Mouse (Mus musculus): ENCODE measurements around the gene Psmb10. TPM values are rescaled to one million over a fixed set of nuclear protein-coding genes. Genes with fewer than 3 reads are reported as not detected.
"Not testable (repeated sequence)": the region's sequence is repeated elsewhere in the genome, so short reads cannot be mapped to it uniquely, and the experiment has no call there.

The Psmb10 gene
- total RNA-seq (2021), result 10 to 100 TPM; 70.2 to 82.5 TPM
- long read RNA-seq, transcript Psmb10-201 (8 exons, 1,311 nt), result major isoform, 33 of 78 reads
- long read RNA-seq, transcript Psmb10-207 (3 exons, 646 nt), result minor isoform, 5 of 78 reads
- long read RNA-seq, transcript Psmb10-205 (4 exons, 554 nt), result minor isoform, 9 of 78 reads
- long read RNA-seq, partial matches to known transcripts, result 26 of 78 reads
- long read RNA-seq, other reads (novel, unspliced or antisense), result 4 of 78 reads

DNA sequence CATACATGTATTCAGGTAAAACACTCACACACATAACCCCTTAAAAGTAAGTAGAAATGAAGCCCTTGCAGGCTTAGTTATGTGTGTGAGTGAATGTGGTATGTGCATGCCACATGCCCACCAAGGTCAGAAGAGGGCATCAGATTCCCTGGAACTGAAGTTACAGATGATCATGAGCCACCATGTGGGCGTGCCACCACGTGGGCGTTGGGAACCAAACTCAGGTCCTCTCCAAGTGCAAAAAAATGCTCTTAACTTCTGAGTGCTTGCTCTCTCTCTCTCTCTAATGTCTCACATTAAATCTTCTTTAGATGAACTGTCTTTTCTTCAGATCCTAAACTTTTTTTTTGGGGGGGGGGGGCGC lies at the start of gene Psmb10:
Gene Psmb10, minus strand, starts transcription at position 139 of the 364 bp plus-strand sequence.
- no peak for DNase-seq (ENCODE audit: low spot score in 2 of 2)

DNA sequence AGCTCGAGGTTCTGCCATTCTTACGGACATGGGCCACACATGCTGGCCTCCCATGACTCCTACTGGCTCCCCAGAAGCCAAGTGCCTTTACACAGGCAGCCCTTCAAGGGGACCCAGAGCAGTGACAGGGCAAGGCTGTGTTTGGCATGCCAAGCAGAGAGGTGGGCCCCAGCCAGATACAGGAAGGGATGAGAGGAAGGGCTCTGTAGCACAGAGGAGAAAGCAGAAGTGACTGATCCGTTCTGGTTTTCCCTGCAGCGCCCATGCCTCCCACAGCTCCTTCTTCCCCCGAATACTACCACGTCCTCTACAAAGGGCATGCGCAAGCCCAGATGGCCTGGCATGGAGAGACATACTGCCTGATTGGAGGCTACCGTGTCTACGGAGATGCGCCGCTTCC lies 45.2 kb upstream of the Psmb10 start:
- DNase-seq (ENCODE audit: low spot score in 2 of 2), result not testable (repeated sequence)

DNA sequence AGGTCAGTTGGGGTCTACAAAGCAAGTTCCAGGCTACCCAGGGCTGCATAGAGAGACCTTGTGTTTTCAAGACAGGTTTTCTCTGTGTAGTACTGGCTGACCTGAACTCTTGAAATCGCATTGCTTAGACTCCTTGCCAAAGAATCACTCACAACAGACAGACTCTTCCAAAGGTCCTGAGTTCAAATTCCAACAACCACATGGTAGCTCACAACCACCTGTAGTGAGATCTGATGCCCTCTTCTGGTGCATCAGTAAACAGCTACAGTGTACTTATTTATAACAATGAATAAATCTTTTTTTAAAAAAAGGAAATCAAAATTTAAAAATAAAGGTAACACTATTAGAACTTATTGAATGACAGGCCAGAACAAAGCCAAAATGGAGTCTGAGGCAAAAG lies 42.9 kb upstream of the Psmb10 start:
- DNase-seq (ENCODE audit: low spot score in 2 of 2), result no peak

DNA sequence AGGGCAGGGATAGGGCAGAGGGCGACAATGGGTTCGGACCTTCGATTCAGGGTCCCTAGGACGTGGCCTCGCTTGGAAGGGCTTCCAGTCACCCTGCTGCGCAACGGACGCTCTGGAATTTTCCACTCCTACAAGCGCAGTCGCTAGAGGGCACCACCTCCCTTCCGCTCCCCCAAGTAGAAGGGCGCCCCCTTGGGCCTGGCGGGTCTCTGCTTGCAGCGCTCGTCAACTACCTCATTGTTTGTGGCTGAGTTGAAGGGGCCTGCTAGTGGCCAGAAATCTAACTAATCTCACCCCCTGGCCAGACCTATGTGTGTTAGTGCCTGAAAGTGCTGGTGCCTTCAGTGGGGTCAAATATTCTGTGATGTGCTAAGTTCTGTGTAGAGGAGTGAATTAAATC lies 41.1 kb upstream of the Psmb10 start, which contains the start of gene Dpep3:
Gene Dpep3, minus strand, starts transcription at position 105 of the 400 bp plus-strand sequence.
- DNase-seq (ENCODE audit: low spot score in 2 of 2), result no peak

DNA sequence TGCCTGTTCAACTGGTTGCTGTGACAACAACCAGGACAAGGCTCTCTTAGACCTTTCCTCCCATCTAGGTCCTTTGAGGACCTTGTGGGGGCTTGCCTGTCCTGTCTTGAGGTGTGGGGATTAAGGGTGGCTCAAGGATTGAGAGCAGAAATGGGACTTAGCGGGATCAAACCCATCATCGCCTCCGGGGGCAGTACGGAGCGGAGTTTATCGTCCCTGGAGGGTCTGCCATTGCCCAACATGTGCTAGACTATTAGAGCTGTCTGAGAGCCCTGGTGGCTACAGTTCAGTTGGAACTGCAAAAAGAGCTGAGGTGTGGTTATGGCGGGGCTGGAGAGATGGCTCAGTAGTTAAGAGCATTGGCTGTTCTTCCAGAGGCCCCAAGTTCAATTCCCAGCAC lies 37.1 kb upstream of the Psmb10 start:
- DNase-seq (ENCODE audit: low spot score in 2 of 2), result no peak

DNA sequence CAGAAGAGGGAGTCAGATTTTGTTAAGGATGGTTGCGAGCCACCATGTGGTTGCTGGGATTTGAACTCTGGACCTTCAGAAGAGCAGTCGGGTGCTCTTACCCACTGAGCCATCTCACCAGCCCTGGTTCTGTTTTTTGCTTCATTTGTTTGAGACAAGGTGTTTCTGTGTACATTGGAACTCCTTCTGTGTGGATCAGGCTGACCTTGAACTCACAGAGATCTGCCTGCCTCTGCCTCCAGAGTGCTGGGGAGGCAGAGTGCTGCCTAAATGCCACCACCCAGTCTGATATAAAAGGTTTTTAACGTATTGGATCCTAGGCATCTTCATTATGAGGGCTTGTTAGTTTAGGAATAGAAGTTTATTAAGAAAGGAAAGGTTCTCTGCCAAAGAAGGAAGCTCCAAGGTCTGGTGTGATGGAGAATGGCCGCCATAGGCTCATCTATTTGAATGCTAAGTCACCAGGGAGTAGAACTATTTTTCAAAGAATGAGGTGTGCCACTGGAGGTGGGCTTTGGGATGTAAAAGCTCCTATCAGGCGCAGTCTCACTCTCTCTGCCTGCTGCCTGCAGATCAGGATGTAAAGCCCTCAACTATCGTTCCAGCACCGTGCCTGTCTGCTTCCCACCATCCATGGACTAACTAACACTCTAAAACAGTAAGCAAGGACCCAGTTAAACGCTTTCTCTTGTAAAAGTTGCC lies 32.9 kb upstream of the Psmb10 start:
- no peak for DNase-seq (ENCODE audit: low spot score in 2 of 2)

DNA sequence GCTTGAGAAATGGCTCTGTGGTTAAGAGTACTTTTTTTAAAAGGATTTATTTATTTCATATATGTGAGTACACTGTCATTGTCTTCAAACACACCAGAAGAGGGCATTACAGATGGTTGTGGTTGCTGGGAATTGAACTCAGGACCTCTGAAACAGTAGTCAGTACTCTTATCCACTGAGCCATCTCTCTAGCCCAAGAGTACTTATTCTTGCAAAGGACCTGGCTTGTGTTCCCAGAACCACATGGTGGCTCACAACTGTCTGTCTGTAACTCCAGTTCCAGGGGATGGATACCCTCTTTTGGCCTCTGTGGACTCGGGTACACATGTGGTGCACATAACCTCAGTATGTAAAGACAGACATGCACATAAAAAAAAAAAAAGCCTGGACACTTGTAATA lies 31.1 kb upstream of the Psmb10 start:
- DNase-seq (ENCODE audit: low spot score in 2 of 2), result no peak

DNA sequence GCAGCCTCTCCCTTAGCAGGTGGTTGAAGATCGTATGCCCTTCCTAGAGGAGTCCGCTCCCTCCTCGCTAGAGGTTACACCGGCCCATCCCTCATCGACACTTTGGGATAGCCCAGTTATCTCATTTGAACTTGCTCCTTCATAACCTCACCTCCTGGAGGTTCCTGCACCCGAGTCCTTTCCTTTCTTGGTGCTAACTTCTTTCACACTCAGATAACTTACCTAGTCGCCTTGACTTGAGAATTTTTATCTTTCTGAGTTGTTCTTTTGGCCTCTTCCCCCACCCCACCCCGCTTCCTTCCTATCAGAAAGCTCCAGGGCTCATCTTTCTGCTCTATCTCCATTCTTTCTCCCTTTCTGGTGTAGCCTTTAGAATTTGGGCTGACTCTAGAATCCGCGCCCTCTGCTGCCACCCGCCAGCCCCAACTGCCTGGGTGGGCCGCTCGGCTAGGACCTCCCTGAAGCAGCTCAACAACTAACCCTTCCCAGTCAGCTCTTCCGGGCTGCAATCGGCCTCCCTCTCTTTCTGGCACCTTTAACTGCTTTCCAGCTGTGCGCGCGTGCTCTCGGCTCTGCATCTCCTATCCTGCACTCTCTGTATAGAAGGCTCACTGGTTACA lies 28.6 kb upstream of the Psmb10 start:
- no peak for DNase-seq (ENCODE audit: low spot score in 2 of 2)

DNA sequence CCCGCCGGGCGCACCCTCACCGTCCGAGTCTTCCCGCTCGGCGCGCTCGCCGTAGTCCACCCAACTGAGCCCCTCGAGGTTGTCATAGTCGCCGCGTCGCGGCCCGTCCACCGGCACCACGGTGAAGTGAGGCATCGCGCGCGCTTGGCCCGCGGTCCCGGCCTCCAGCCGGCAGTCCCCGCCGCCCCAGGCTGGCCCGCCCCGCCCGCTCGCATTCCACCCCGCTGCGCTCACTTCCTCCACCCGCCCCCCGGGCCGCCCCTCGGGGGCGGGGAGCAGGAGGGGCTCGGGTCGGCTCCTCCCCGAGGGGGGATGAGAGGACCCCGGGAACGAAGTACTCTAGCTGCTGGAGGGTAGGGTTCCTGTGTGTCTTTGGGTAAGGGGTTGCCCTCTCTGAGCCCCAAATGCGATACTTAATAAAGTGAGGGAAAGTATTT lies 27.7 kb upstream of the Psmb10 start, which contains the start of gene Slc12a4:
Gene Slc12a4, minus strand, starts transcription at position 193 of the 437 bp plus-strand sequence.
- DNase-seq (ENCODE audit: low spot score in 2 of 2), result peak; percentile 66 to 76

DNA sequence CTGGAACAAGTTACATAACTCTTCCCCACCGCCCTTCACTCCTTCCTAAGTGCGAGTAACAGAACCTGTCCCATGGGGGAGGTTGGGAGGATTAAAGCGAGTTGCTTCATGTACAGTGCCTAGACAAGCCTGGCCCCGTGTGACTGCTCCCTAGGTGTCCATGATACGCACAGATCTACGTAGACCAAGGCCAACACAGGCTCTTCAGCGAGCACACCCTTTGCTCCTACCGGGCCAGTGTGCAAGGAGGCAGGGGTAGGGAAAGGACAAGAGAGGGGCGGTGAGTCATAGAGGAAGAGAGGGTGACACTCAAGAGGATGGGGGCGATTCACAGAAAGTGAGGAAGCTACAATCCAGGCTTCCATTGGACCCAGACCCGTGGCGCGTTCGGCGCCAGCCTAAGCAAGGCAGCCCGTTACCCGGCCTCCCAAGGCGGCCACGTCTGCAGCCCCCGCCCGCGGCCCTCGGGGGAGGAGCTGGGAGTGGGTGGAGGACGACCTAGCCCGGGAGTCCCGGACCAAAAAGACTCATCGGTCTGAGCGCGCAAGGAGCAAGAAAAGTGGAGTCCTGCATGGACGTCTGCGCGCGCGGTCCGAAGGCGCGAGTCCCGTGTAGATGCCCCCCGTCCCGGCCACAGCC lies 27.1 kb upstream of the Psmb10 start:
- peak in 1 of 2 experiments; percentile 52 for DNase-seq (ENCODE audit: low spot score in 2 of 2)

DNA sequence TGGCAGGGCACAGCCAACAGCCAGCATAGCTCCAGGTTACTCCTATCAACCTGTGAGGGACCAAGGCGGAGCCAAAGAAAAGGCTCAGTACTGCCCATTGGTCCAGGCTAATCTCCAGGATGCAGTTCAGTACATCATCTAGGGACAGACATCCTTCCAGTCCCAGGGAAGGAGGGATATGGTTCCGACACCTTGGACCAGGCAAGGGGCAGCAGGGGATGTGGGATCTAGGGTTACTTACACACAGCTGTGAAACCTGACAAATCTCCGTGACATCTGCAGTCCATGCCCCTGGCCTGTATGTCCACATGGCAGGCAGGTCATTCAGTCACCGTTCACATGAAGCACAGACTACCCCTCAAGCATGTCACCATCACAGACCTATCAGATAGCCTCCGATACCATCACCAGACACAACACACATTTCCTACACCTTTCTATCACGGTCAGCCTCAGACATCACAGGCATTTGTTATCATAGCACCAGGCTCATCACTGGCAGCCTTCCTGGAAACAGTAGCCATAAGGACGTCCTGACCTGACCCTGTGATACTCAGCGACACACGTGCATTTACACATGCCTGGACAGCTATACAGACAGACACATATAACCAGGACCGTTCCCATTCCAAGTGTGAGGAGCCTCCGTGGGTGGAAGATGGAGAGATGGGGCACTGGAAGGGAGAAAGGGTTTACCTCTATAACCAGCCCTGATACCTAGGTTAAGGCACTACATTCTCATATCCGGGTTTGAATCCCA lies 26.4 kb upstream of the Psmb10 start:
- DNase-seq (ENCODE audit: low spot score in 2 of 2), result no peak

DNA sequence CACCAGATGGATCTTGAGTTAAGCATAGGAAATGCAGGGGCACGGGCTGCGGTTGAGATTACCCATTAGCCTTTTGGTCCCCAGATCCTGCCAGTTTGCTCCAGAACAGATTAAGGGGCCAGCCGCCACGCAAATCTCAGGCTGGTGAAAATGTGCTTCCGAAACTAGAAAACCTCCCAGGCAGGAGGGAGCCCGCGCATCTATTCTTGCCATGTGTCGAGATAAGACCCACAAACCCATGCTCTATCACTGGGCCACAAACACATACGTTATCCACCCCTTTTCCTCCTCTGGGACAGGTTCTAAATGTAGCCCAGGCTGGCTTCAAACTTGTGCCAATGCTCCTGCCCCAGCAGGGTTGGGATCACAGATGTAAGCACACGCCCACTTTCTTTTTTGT lies 23.3 kb upstream of the Psmb10 start:
- no peak for DNase-seq (ENCODE audit: low spot score in 2 of 2)

DNA sequence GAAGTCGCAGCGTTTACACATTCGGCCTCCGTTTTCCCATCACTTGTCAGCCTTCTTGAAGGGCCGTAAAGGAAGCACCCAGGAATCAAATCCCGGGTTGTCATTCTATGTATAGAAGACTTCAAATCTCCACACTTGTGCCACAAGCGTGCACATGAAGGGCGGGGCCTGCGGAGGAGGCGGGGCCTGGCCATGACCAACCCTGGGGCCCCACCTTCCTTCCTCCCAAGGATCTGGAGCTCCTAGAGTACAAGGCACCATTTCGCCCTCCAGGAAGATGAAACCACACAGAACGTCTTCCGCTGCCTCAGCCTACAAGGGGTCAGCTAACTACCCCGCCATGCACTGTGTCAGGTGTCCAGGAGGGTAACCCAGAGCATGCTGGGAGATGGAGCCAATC lies 22.9 kb upstream of the Psmb10 start:
- DNase-seq (ENCODE audit: low spot score in 2 of 2), result no peak

DNA sequence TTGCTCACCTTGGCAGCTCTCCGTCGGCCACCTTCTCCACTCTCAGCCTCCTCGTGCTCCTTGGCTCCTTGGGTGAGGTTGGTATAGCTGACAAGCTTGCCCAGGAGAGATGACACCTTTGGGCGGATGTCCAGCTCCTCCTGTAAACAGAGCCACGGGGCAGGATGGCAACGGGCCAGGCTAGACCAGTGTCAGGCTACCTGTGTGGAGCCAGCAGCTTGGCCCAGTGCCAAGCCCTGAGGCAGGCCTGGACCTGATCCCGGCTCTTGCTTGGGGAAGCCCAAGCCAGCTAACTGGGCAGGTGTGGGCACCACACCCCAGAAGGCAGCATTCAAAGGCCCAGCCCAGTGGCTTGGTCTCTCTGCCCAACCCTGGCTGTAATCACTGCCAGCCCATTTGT lies 21.1 kb upstream of the Psmb10 start:
- no peak for DNase-seq (ENCODE audit: low spot score in 2 of 2)

DNA sequence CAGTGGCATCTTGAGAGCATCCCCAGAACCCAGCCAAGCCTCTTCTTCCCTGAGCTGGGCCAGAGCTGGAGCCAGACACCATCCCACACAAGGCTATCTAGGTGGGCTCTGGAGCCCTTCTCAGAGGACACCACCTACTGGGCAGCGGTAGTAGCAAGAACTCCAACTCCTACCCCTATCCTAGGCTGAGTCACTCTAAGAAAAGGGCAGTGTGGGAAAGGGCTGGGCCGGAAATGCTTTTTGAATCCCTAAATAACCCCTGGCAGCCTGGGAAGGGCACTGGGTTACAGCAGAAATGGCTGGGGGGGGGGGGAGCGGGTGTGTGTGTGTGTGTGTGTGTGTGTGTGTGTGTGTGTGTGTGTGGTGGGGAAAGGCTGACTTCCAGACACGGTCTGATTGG lies 19.6 kb upstream of the Psmb10 start:
- no peak for DNase-seq (ENCODE audit: low spot score in 2 of 2)

DNA sequence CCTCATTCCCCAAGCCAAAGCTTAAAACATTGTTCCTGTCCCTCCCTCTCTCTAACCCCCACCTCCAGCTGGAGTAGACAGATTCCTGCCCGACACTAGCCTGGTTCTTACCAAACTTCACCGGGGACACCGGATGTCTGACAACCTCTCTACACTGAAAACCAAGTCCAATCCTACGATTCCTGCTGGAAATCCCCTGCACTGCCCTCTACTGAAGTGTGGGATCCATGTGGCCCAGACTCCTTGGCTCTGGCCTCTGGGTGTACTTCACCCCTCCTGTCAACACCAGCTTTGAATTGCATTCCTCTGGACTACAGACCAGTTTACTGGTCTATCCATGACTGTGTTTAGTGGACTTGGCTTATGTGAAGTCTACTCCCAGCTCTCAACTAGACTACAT lies 18.3 kb upstream of the Psmb10 start:
- DNase-seq (ENCODE audit: low spot score in 2 of 2), result no peak

DNA sequence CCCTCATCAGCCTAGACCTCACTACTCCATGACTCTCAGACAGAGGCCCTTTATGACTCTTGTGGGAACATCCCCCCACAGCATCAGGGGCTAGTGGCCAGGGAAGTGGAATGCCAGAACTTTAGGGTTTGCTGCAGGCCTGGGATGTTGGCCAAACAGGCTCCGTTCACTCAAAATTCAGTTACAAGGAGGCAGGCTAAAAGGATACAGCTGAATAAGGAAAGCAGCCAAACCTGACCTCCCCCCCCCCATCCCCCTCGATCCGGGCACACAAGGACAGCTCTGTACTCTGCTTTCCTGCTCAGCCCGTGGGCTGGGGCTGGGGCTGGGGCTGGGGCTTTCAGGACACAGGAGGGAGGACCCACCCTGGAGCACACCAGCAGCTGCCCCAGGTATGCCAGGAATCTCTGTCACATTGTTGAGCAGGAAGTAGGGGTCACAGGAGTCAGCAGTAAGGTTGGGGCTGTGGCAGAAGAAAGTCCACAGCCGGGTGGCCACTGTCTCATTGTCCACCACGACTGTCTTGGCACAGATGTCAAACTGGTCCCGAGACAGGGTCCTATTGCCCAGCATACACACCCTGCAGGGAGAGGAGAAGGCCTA lies 12.9 kb upstream of the Psmb10 start:
- peak; percentile 59 to 72 for DNase-seq (ENCODE audit: low spot score in 2 of 2)

DNA sequence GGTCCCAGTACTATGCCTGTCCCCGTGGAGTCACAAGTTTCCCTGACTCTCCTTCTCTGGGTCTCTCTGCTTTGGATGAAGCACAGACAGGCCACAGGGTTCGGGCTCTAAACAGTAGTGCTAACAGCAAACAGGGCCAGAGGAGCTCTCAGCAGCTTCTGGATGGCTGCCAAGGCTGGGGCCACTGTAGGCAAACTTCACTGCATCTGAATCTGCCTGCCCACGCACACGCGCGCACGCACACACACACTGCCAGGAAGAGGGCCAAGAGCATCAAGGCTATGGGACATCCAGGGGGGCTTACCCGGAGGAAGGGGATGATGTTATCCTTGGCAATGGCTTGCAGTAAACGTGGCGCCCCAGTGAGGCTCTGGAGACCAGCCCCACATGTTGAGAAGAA lies 11.1 kb upstream of the Psmb10 start:
- DNase-seq (ENCODE audit: low spot score in 2 of 2), result peak; percentile 64 to 74

DNA sequence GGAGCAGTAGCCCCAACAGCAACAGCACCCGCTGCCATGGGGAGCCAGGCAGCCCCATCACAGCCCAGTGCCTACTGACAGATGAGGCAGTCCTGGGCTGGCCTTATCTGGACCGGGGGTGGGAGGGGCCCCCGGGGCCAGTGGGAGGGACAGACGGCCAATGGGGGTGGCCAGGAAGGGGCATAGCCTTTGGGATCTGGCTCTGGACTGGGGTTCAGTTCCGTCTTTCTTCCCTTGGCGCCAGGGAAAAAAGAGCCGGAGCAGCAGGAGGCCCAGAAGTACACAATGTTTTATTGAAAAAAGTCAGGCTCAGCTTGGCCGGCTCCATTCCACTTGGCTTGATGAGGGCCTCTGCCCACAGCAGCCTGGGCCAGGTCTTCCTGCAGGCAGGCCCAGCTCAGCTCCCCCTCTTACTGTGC lies 5.1 kb upstream of the Psmb10 start, which contains the start of gene Lcat:
Gene Lcat, minus strand, starts transcription at position 62 of the 419 bp plus-strand sequence.
- peak; percentile 46 to 64 for DNase-seq (ENCODE audit: low spot score in 2 of 2)

DNA sequence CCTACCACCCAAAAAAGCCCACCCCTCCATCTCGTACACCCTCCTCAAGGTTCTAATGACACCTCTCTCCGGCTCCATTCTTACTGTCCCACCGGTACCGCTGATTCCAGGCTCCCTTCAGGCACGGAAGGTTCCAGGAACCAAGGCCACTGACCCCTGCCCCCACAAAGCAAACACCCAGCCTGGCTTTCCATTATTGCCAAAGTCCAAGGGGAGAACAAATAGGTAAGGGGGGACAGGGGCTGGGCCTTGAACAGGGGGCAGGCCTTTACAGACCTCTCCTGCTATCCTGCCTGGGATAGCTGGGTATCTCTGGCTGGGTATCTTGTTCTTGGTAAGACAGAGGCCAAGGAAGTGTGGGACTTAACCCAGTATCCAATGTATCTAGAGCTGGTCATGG lies 4.3 kb upstream of the Psmb10 start:
- no peak for DNase-seq (ENCODE audit: low spot score in 2 of 2)

DNA sequence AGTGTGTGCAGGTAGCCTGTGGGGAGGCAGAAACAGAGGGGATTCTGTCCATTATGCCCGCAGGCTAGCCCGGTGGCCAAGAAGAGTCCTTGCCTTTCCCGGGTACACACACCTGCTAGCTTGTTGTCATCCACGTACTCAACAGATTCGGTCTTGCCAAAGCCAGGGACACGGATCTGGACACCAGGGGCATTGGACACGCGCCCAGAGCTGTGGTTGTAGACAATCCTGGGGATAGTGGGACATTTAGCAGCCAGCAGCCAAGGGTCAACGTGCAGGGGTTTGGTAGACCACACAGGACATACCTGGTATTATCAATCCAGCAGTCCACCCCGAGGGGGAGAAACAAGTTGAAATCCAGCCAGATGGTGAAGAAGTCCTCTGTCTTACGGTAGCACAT lies 3.8 kb upstream of the Psmb10 start:
- DNase-seq (ENCODE audit: low spot score in 2 of 2), result no peak

All from layer of hippocampus, postnatal 10 days (tissue).